Mouse (Mus musculus): Measurements from ENCODE around the gene Astn2. TPM values are rescaled to one million over a fixed set of nuclear protein-coding genes. Genes with fewer than 3 reads are reported as not detected.

Gene Astn2
- polyA plus RNA-seq, 1 experiment = not detected

- H3K4me3 ChIP-seq (ENCODE audit: insufficient read depth, low read length) = no peak overlapping the region
- TF ChIP-seq CTCF (IDR thresholded peaks at IDR 0.05; ENCODE audit: low read depth, low read length) (peak; percentile 17; the same call in 1 of the 2 replicates), POLR2A (IDR thresholded peaks at IDR 0.05; ENCODE audit: borderline replicate concordance, low read depth, low read length) (no peak)
- H3K27ac ChIP-seq (ENCODE audit: insufficient read depth, low read depth, low read length) = no peak overlapping the region
- H3K4me1 ChIP-seq (ENCODE audit: control insufficient read depth, insufficient read depth, low read length) = no peaks in the 10 kb centered on the region
Observed at GRCm38 (mm10) chr4:65589780-65590179, 814.6 kb downstream of the Astn2 start.

DNA sequence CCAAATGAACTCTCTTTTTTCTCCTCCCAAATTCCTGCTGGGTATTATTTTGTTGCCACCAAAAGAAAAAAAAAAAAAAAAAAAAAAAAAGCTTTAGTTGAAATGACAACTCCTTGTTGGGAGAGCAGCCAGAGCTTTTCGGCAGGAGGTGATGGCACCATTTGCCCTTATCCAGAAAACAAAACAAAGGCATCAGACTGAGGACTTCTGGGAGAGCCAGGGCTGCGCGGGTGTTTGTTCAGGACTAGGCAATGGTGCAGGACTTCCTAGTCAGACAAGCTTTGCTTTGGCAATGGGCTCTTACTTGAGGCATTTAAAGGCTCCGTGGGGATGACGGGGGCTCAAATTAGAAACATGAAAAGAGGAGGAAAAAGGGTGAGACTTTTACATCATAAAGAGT lies 817.5 kb downstream of the Astn2 start:
- Histone ChIP-seq H3K4me3 (ENCODE audit: insufficient read depth, low read length) (no peak overlapping the region), H3K27ac (ENCODE audit: insufficient read depth, low read depth, low read length) (no peak overlapping the region), H3K4me1 (ENCODE audit: control insufficient read depth, insufficient read depth, low read length) (no peaks in the 10 kb centered on the region)
- no peak for TF ChIP-seq POLR2A (IDR thresholded peaks at IDR 0.05; ENCODE audit: borderline replicate concordance, low read depth, low read length)
- no peak for TF ChIP-seq CTCF (IDR thresholded peaks at IDR 0.05; ENCODE audit: low read depth, low read length)

- Histone ChIP-seq H3K4me3 (ENCODE audit: insufficient read depth, low read length) (no peak overlapping the region), H3K4me1 (ENCODE audit: control insufficient read depth, insufficient read depth, low read length) (peaks cover 10% of the 10 kb centered on the region), H3K27ac (ENCODE audit: insufficient read depth, low read depth, low read length) (peak overlapping the region; percentile 18)
- TF ChIP-seq POLR2A (IDR thresholded peaks at IDR 0.05; ENCODE audit: borderline replicate concordance, low read depth, low read length) (no peak), CTCF (IDR thresholded peaks at IDR 0.05; ENCODE audit: low read depth, low read length) (no peak)
Observed at GRCm38 (mm10) chr4:65580254-65580653, 824.2 kb downstream of the Astn2 start.

GRCm38 (mm10) chr4:65565493-65565892 lies 838.9 kb downstream of the Astn2 start:
- H3K4me1 ChIP-seq (ENCODE audit: control insufficient read depth, insufficient read depth, low read length) = peaks cover 26% of the 10 kb centered on the region
- TF ChIP-seq CTCF (IDR thresholded peaks at IDR 0.05; ENCODE audit: low read depth, low read length) (no peak), POLR2A (IDR thresholded peaks at IDR 0.05; ENCODE audit: borderline replicate concordance, low read depth, low read length) (no peak)
- H3K27ac ChIP-seq (ENCODE audit: insufficient read depth, low read depth, low read length) = peak overlapping the region; percentile 81
- H3K4me3 ChIP-seq (ENCODE audit: insufficient read depth, low read length) = no peak overlapping the region

GRCm38 (mm10) chr4:65548561-65548960 lies 855.9 kb downstream of the Astn2 start:
- no peak for TF ChIP-seq CTCF (IDR thresholded peaks at IDR 0.05; ENCODE audit: low read depth, low read length)
- TF ChIP-seq POLR2A (IDR thresholded peaks at IDR 0.05; ENCODE audit: borderline replicate concordance, low read depth, low read length) = no peak

GRCm38 (mm10) chr4:65545582-65545981 lies 858.8 kb downstream of the Astn2 start:
- H3K27ac ChIP-seq (ENCODE audit: insufficient read depth, low read depth, low read length) = peak overlapping the region; percentile 91; the same call in 1 of the 2 replicates
- H3K4me3 ChIP-seq (ENCODE audit: insufficient read depth, low read length) = no peak overlapping the region
- no peak for TF ChIP-seq CTCF (IDR thresholded peaks at IDR 0.05; ENCODE audit: low read depth, low read length)
- TF ChIP-seq POLR2A (IDR thresholded peaks at IDR 0.05; ENCODE audit: borderline replicate concordance, low read depth, low read length) = no peak
- peaks cover 19% of the 10 kb centered on the region for H3K4me1 ChIP-seq (ENCODE audit: control insufficient read depth, insufficient read depth, low read length)

More at GRCm38 (mm10) chr4:65548561-65548960, 855.9 kb downstream of the Astn2 start:
- H3K27ac ChIP-seq (ENCODE audit: insufficient read depth, low read depth, low read length) = no peak overlapping the region
- H3K4me1 ChIP-seq (ENCODE audit: control insufficient read depth, insufficient read depth, low read length) = peaks cover 19% of the 10 kb centered on the region
- no peak overlapping the region for H3K4me3 ChIP-seq (ENCODE audit: insufficient read depth, low read length)

- H3K4me3 ChIP-seq (ENCODE audit: insufficient read depth, low read length) = no peak overlapping the region
- TF ChIP-seq POLR2A (IDR thresholded peaks at IDR 0.05; ENCODE audit: borderline replicate concordance, low read depth, low read length) (no peak), CTCF (IDR thresholded peaks at IDR 0.05; ENCODE audit: low read depth, low read length) (no peak)
- peaks cover 8% of the 10 kb centered on the region for H3K4me1 ChIP-seq (ENCODE audit: control insufficient read depth, insufficient read depth, low read length)
- 0 out of 2 replicates have a peak overlapping the region, but pooled peaks have one; percentile 14 for H3K27ac ChIP-seq (ENCODE audit: insufficient read depth, low read depth, low read length)
Observed at GRCm38 (mm10) chr4:65532071-65532736, 872.2 kb downstream of the Astn2 start.

DNA sequence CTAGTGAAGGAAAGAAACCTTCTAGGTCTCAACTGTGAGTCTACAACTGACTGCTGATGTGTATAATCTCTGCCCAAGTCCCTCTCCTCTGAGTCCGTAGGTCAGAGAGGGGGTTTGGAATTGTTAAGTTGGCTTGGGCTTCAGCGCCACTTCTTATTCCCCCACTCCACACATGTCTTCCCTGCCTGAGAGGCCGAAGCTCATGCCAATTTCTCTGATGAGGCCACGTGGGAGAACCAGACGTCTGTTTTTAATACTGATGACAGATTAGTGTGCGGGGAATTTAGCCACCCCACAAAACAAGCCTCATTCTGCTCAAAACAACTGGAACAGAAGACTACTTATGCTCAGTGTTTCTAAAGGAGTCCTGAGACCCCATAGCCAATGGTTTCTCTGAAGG lies 872.8 kb downstream of the Astn2 start:
- H3K4me3 ChIP-seq (ENCODE audit: insufficient read depth, low read length) = no peak overlapping the region
- H3K4me1 ChIP-seq (ENCODE audit: control insufficient read depth, insufficient read depth, low read length) = peaks cover 8% of the 10 kb centered on the region
- TF ChIP-seq POLR2A (IDR thresholded peaks at IDR 0.05; ENCODE audit: borderline replicate concordance, low read depth, low read length) (no peak), CTCF (IDR thresholded peaks at IDR 0.05; ENCODE audit: low read depth, low read length) (no peak)
- H3K27ac ChIP-seq (ENCODE audit: insufficient read depth, low read depth, low read length) = no peak overlapping the region

- Histone ChIP-seq H3K27ac (ENCODE audit: insufficient read depth, low read depth, low read length) (no peak overlapping the region), H3K4me3 (ENCODE audit: insufficient read depth, low read length) (no peak overlapping the region), H3K4me1 (ENCODE audit: control insufficient read depth, insufficient read depth, low read length) (peaks cover 8% of the 10 kb centered on the region)
- TF ChIP-seq POLR2A (IDR thresholded peaks at IDR 0.05; ENCODE audit: borderline replicate concordance, low read depth, low read length) = no peak
- no peak for TF ChIP-seq CTCF (IDR thresholded peaks at IDR 0.05; ENCODE audit: low read depth, low read length)
Observed at GRCm38 (mm10) chr4:65530901-65531300, 873.5 kb downstream of the Astn2 start.

DNA sequence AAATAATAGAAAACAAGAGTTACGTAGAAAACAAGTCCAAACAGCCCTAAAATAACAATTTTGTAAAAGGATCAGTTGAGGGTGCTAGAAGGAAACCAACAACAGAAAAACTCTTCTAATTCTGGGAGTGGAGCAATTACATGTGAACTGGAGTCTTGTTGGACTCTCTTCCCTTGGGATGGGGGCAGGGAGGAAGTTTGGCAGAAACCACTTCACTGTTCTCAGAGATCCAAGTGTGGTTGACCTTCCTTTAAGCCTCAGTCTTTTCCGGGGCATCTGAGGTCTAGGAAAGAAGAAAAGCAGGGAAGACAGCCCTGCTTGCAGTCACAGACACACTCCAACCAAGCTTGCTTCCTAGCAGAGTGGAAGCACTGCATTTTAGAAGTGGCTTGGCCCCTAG lies 896.3 kb downstream of the Astn2 start:
- Histone ChIP-seq H3K4me1 (ENCODE audit: control insufficient read depth, insufficient read depth, low read length) (peaks cover 22% of the 10 kb centered on the region), H3K4me3 (ENCODE audit: insufficient read depth, low read length) (no peak overlapping the region), H3K27ac (ENCODE audit: insufficient read depth, low read depth, low read length) (no peak overlapping the region)
- TF ChIP-seq POLR2A (IDR thresholded peaks at IDR 0.05; ENCODE audit: borderline replicate concordance, low read depth, low read length) (no peak), CTCF (IDR thresholded peaks at IDR 0.05; ENCODE audit: low read depth, low read length) (no peak)
